Mouse (Mus musculus) heart, adult 2 months (tissue): ENCODE data around the gene Cdk11b.

Experiments used
- EP300 ChIP-seq: fragments of 200-500 bp; IDR thresholded peaks from 2 replicates; pipeline ENCODE4 v1.6.1; 2011; ENCODE audit warnings: low read depth, low read length, control low read depth; ENCODE audit not compliant: insufficient read depth
- POLR2A ChIP-seq: fragments of 200-500 bp; IDR thresholded peaks from 2 replicates; pipeline ENCODE4 v1.6.1; 2011; ENCODE audit warnings: mild to moderate bottlenecking, low read depth, low read length, control low read depth; ENCODE audit not compliant: insufficient read depth

- TF ChIP-seq EP300 (no peak), POLR2A (0 out of 2 replicates have a peak, but pooled peaks have one; percentile 4)
These were observed 28.4 kb downstream of the Cdk11b start, which contains the start of gene Mmp23 for GRCm38 (mm10) chr4:155653086-155653450.
